Mouse (Mus musculus) forebrain, embryonic 15.5 days (tissue): ENCODE measurements at regions not wholly inside any gene's neighbourhood (a gene's known extent, or its start where the extent isn't known, plus 50 kb on each side); places are given as distances from the start of the nearest gene placed in this dataset.
A peak's percentile ranks its signal among the peaks of the same experiment; 100 is the strongest.

Source experiments
- ATAC-seq: fragments of 200-750 bp; cut with Nextera tagmentation; replicated peaks from 2 replicates; pipeline ENCODE4 v1.8.0; 2017; ENCODE audit warnings: mild to moderate bottlenecking, moderate TSS enrichment, moderate library complexity
- H3K27ac ChIP-seq: fragments of 300-500 bp; sonication (generic); replicated peaks from 2 replicates; pipeline ENCODE4 v1.5.1; 2015; ENCODE audit warnings: mild to moderate bottlenecking, inconsistent platforms
- H3K27me3 ChIP-seq: fragments of 300-500 bp; sonication (generic); 2 replicates; pipeline ENCODE4 v1.6.1; 2015; ENCODE audit warnings: inconsistent platforms
- H3K36me3 ChIP-seq: fragments of 300-500 bp; sonication (generic); 2 replicates; pipeline ENCODE4 v1.6.1; 2015; ENCODE audit warnings: mild to moderate bottlenecking, inconsistent platforms
- H3K4me1 ChIP-seq: fragments of 300-500 bp; sonication (generic); 2 replicates; pipeline ENCODE4 v1.6.1; 2015; ENCODE audit warnings: inconsistent platforms
- H3K4me2 ChIP-seq: fragments of 300-500 bp; sonication (generic); replicated peaks from 2 replicates; pipeline ENCODE4 v1.6.1; 2015; ENCODE audit warnings: mild to moderate bottlenecking, inconsistent platforms
- H3K4me3 ChIP-seq: fragments of 300-500 bp; sonication (generic); 2 replicates; pipeline ENCODE4 v1.5.1; 2015; ENCODE audit warnings: mild to moderate bottlenecking, inconsistent platforms
- H3K9ac ChIP-seq: fragments of 300-500 bp; sonication (generic); replicated peaks from 2 replicates; pipeline ENCODE4 v1.6.1; 2015; ENCODE audit warnings: mild to moderate bottlenecking, inconsistent platforms
- H3K9me3 ChIP-seq: fragments of 300-500 bp; sonication (generic); 2 replicates; pipeline ENCODE4 v1.6.1; 2016; ENCODE audit warnings: inconsistent platforms
- WGBS: fragments of 180-500 bp; shearing (Covaris S2); methylation state at CpG from one replicate; pipeline ENCODE4 v1.1.7; 2015; ENCODE audit warnings: mixed read lengths; 5-methylcytosine and 5-hydroxymethylcytosine counted together

DNA sequence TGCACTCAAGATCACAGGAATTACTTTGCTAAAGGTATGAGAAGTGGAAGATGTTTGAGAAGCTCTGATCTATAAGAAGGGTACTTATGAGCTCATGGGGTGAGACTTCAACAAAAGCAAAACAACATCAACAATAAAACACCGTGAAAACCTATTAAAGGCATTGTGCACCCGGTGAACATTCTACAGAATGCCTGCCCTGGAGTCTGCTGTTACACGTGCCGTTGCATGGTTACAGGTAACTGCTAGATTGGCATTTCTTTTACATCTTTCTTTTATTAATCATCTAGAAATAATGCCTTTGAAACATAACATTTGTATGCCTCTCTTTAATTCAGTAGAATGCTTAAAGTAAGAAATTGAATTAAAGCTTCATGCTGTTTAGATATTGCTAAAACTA lies 661.0 kb downstream of the Pcdh18 start:
- Histone ChIP-seq H3K27me3 (no peaks in the 10 kb centered on the region), H3K4me1 (no peaks in the 10 kb centered on the region), H3K9me3 (no peaks in the 10 kb centered on the region), H3K36me3 (no peaks in the 10 kb centered on the region), H3K4me3 (no peak overlapping the region), H3K27ac (no peak overlapping the region), H3K9ac (no peak overlapping the region), H3K4me2 (no peak overlapping the region)
- ATAC-seq, result no peak
- 29% methylated on average over 4 of the region's 4 CpGs for WGBS

- H3K27me3 ChIP-seq, result no peaks in the 10 kb centered on the region
- H3K36me3 ChIP-seq, result no peaks in the 10 kb centered on the region
- H3K4me3 ChIP-seq, result no peak overlapping the region
- no peak overlapping the region for H3K27ac ChIP-seq
- no peaks in the 10 kb centered on the region for H3K9me3 ChIP-seq
- peak overlapping the region; percentile 6; the same call in 1 of the 2 replicates for H3K4me2 ChIP-seq
- H3K9ac ChIP-seq, result no peak overlapping the region
- peak; percentile 91 for ATAC-seq
- H3K4me1 ChIP-seq, result no peaks in the 10 kb centered on the region
- 27% methylated on average over 11 of the region's 11 CpGs for WGBS
Measured at GRCm38 (mm10) chr3:49093818-49094680, 663.1 kb downstream of the Pcdh18 start.

DNA sequence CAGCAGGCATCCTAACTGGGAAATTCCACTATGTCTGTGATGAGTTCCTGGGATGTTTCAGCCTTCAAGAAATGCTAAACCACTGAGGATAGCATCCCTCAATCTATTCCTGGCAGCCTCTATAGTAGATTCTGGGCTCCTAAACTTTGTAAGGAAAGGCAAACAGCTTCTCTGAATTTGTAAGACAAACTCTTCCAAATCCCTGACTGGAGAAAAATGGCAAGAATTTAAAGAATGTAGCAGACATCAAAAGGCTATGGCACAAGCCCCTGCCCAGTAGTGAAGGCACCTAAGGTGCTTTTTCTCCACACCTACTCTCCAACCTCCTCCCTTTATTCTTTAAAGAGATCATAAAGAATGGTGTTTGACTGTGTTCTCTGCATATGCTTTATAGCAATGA lies 688.3 kb downstream of the Pcdh18 start:
- no peaks in the 10 kb centered on the region for H3K9me3 ChIP-seq
- no peak overlapping the region for H3K27ac ChIP-seq
- no peak overlapping the region for H3K9ac ChIP-seq
- no peak overlapping the region for H3K4me3 ChIP-seq
- no peaks in the 10 kb centered on the region for H3K4me1 ChIP-seq
- no peaks in the 10 kb centered on the region for H3K27me3 ChIP-seq
- no peak overlapping the region for H3K4me2 ChIP-seq
- no peaks in the 10 kb centered on the region for H3K36me3 ChIP-seq
- ATAC-seq, result no peak

GRCm38 (mm10) chr3:49062081-49062480 lies 695.0 kb downstream of the Pcdh18 start:
- no peak overlapping the region for H3K27ac ChIP-seq
- no peaks in the 10 kb centered on the region for H3K36me3 ChIP-seq
- no peaks in the 10 kb centered on the region for H3K9me3 ChIP-seq
- no peak for ATAC-seq
- no peak overlapping the region for H3K4me2 ChIP-seq
- no peak overlapping the region for H3K4me3 ChIP-seq
- H3K9ac ChIP-seq, result no peak overlapping the region
- WGBS, result 78% methylated on average over 9 of the region's 9 CpGs
- no peaks in the 10 kb centered on the region for H3K27me3 ChIP-seq
- H3K4me1 ChIP-seq, result no peaks in the 10 kb centered on the region

- H3K27ac ChIP-seq, result peak overlapping the region; percentile 39; the same call in 1 of the 2 replicates
- no peak overlapping the region for H3K9ac ChIP-seq
- no peak overlapping the region for H3K4me2 ChIP-seq
- no peaks in the 10 kb centered on the region for H3K36me3 ChIP-seq
- no peak overlapping the region for H3K4me3 ChIP-seq
- no peaks in the 10 kb centered on the region for H3K27me3 ChIP-seq
- peak; percentile 97 for ATAC-seq
- no peaks in the 10 kb centered on the region; the same call in 1 of the 2 replicates for H3K4me1 ChIP-seq
- H3K9me3 ChIP-seq, result no peaks in the 10 kb centered on the region
- WGBS, result 45% methylated on average over 5 of the region's 5 CpGs
Measured at GRCm38 (mm10) chr3:49032981-49033380, 724.1 kb downstream of the Pcdh18 start.

GRCm38 (mm10) chr3:49009211-49009967 lies 747.7 kb downstream of the Pcdh18 start:
- H3K27me3 ChIP-seq, result no peaks in the 10 kb centered on the region
- H3K9ac ChIP-seq, result no peak overlapping the region
- no peak overlapping the region for H3K4me3 ChIP-seq
- H3K36me3 ChIP-seq, result no peaks in the 10 kb centered on the region
- WGBS, result 71% methylated on average over 6 of the region's 6 CpGs
- ATAC-seq, result peak; percentile 96
- H3K9me3 ChIP-seq, result no peaks in the 10 kb centered on the region
- no peak overlapping the region for H3K4me2 ChIP-seq
- no peaks in the 10 kb centered on the region for H3K4me1 ChIP-seq
- H3K27ac ChIP-seq, result 0 out of 2 replicates have a peak overlapping the region, but pooled peaks have one; percentile 11
